Mouse (Mus musculus) embryonic facial prominence, embryonic 14.5 days (tissue): ENCODE results near the gene Enthd1. TPM values are rescaled to one million over a fixed set of nuclear protein-coding genes. Genes with fewer than 3 reads are reported as not detected.

ENCODE experiments used
- ATAC-seq: fragments of 200-750 bp; cut with Nextera tagmentation; 2 replicates; pipeline ENCODE4 v1.8.0; 2017; ENCODE audit warnings: low read depth, moderate number of reproducible peaks, moderate TSS enrichment
- DNase-seq: peaks from one replicate; pipeline ENCODE4 v3.0.0-alpha.2; 2015; ENCODE audit warnings: low spot score
- H3K27ac ChIP-seq: fragments of 300-500 bp; sonication (generic); replicated peaks from 2 replicates; pipeline ENCODE4 v1.5.1; 2014; ENCODE audit warnings: low read depth, mild to moderate bottlenecking, low read length, moderate library complexity
- H3K27me3 ChIP-seq: fragments of 300-500 bp; sonication (generic); replicated peaks from 2 replicates; pipeline ENCODE4 v1.6.1; 2014; ENCODE audit warnings: low read length; ENCODE audit not compliant: control insufficient read depth, insufficient read depth
- H3K36me3 ChIP-seq: fragments of 300-500 bp; sonication (generic); 2 replicates; pipeline ENCODE4 v1.6.1; 2014; ENCODE audit warnings: low read length, mixed read lengths; ENCODE audit not compliant: control insufficient read depth, insufficient read depth
- H3K4me1 ChIP-seq: fragments of 300-500 bp; sonication (generic); 2 replicates; pipeline ENCODE4 v1.6.1; 2014; ENCODE audit warnings: antibody characterized with exemption, low read length; ENCODE audit not compliant: control insufficient read depth, insufficient read depth
- H3K4me2 ChIP-seq: fragments of 300-500 bp; sonication (generic); 2 replicates; pipeline ENCODE4 v1.6.1; 2014; ENCODE audit warnings: low read depth, mild to moderate bottlenecking, low read length, moderate library complexity, mixed read lengths
- H3K4me3 ChIP-seq: fragments of 300-500 bp; sonication (generic); 2 replicates; pipeline ENCODE4 v1.5.1; 2014; ENCODE audit warnings: low read depth, mild to moderate bottlenecking, low read length
- H3K9ac ChIP-seq: fragments of 300-500 bp; sonication (generic); 2 replicates; pipeline ENCODE4 v1.6.1; 2014; ENCODE audit warnings: low read depth, mild to moderate bottlenecking, low read length, moderate library complexity, mixed read lengths
- H3K9me3 ChIP-seq: fragments of 300-500 bp; sonication (generic); 2 replicates; pipeline ENCODE4 v1.6.1; 2016; ENCODE audit warnings: low read length; ENCODE audit not compliant: control insufficient read depth
- WGBS: fragments of 180-500 bp; shearing (Covaris S2); extraction: QIAGEN DNeasy Blood & Tissue Kit; methylation state at CpG from one replicate; pipeline ENCODE4 v1.1.7; 2014; 5-methylcytosine and 5-hydroxymethylcytosine counted together
- polyA plus RNA-seq: library from polyadenylated mRNA; unstranded; fragments of >200 nt; fragmentation: Nextera tagmentation; extraction: Ambion mirVana; gene quantifications from 2 replicates; pipeline ENCODE4 v1.2.1, GENCODE M21; 2014

Enthd1 gene
- polyA plus RNA-seq, result 0.10 TPM in 1 of 2 replicates, not detected in the other

DNA sequence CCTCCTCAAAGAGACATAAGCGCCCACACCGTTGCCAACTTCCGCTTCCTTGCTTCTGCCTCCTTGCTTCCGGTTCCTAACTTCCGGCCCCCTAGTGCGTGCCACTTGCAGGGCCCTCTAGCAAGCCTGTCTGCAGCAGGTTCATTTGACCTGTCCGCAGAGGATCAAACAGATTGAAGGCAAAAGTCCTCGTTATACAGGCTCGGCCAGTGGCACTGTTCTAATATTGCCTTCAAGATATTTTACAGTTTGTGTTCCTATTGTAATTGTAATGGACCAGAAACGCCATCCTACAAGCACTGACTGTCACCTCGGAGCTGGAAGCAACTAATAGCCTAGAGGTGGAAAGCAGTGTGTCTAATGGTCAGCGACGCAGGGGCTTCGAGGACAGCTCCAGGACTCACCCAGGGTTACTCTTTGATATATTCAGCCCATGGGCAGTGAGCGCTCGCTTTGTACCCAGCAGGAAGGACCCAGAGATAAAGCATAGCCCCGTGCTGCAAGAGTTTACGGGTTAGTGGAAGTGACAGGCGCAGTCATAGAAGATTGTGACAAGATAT lies at the start of gene Enthd1:
TSS of gene Enthd1 (minus strand) at position 51 of the 560 bp plus-strand sequence.
- no peaks in the 10 kb centered on the region for H3K9me3 ChIP-seq

DNA sequence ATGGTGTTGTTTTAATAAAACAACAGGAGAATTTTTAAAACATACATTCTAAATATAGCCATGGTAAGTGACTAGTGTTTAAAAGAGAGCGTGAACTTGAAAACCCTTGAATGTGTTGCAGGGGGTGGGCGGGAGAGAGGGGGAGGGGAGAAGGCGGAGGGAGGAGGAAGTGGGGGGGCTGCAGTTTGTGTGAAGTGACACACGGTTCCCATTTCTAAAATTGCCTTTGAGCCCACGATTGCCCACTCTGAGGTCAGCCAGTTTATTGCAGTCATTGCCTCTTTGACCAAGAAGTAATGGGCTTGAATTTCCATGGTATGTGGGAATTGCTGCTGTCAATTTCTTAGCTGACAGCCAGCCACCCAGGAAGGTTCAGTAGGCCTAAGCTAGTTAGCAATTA lies 48.9 kb upstream of the Enthd1 start:
- DNase-seq (no peak), ATAC-seq (no peak)
- WGBS, result 41% methylated on average over 5 of the region's 5 CpGs
- Histone ChIP-seq H3K27me3 (peaks cover 19% of the 10 kb centered on the region), H3K4me3 (no peak overlapping the region), H3K4me2 (no peak overlapping the region), H3K36me3 (no peaks in the 10 kb centered on the region), H3K9me3 (no peaks in the 10 kb centered on the region), H3K4me1 (peaks cover 12% of the 10 kb centered on the region; the same call in 1 of the 2 replicates), H3K27ac (no peak overlapping the region), H3K9ac (no peak overlapping the region)

More for the DNA sequence above, at the start of gene Enthd1:
- Histone ChIP-seq H3K4me2 (no peak within 1 kb of the TSS), H3K27me3 (no peaks in the 10 kb centered on the region), H3K36me3 (no peaks in the 10 kb centered on the region), H3K27ac (no peak within 1 kb of the TSS), H3K4me1 (peaks cover 3% of the 10 kb centered on the region; the same call in 1 of the 2 replicates), H3K4me3 (no peak within 1 kb of the TSS), H3K9ac (no peak within 1 kb of the TSS)
- DNase-seq (no peak), ATAC-seq (no peak)
- WGBS, result 84% methylated on average over 19 of the region's 19 CpGs

DNA sequence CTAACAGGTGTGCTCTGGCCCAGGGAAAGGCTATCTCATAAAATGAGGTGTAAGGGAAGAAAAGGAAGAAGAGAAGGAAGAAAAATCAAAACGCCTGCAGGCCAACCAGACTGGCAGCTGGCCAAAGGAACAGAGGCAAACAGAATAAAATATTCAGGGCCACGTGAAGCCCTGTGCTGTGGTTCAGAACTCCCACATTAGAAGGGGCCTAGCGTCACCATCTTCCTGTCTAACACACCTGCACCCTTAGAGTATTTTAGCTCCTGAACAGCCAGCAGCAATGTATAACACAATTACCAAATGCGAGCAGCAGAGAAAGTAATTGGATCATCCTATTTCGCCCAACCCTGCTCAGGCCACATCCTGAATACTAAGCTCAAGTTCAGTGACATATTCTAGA lies 46.5 kb upstream of the Enthd1 start:
- no peaks in the 10 kb centered on the region for H3K9me3 ChIP-seq
- peaks cover 12% of the 10 kb centered on the region; the same call in 1 of the 2 replicates for H3K27me3 ChIP-seq
- WGBS, result 63% methylated on average over 5 of the region's 5 CpGs
- H3K36me3 ChIP-seq, result no peaks in the 10 kb centered on the region
- H3K9ac ChIP-seq, result no peak overlapping the region
- H3K27ac ChIP-seq, result no peak overlapping the region
- H3K4me1 ChIP-seq, result peaks cover 12% of the 10 kb centered on the region; the same call in 1 of the 2 replicates
- ATAC-seq (no peak), DNase-seq (no peak)
- H3K4me2 ChIP-seq, result no peak overlapping the region
- no peak overlapping the region for H3K4me3 ChIP-seq

DNA sequence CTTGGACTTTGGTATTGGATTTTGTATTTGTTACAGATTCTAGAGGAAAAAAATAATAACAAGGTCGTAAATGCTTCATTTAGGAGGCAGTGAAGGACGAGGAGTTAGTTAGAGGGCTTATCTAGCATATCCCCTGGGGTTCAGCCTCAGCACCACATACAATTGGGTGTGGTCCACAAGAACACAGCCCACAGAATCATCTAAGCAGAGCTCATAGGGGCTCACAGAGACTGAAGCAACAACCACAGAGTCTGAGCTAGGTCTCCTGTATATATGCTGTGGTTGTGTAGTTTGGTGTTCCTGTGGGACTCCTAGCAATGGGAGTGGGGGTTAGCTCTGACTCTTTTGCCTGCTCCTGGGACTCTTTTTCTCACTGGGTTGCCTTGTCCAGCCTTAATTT lies 45.4 kb upstream of the Enthd1 start:
- H3K27me3 ChIP-seq, result 0 out of 2 replicates have a peak, but pooled peaks cover 2% of the 10 kb centered on the region
- ATAC-seq (no peak), DNase-seq (no peak)
- H3K4me3 ChIP-seq, result no peak overlapping the region
- no peaks in the 10 kb centered on the region for H3K36me3 ChIP-seq
- H3K9ac ChIP-seq, result no peak overlapping the region
- H3K4me2 ChIP-seq, result no peak overlapping the region
- H3K27ac ChIP-seq, result no peak overlapping the region
- H3K4me1 ChIP-seq, result peaks cover 4% of the 10 kb centered on the region; the same call in 1 of the 2 replicates
- WGBS, result 67% methylated on average over 2 of the region's 2 CpGs
- H3K9me3 ChIP-seq, result no peaks in the 10 kb centered on the region

DNA sequence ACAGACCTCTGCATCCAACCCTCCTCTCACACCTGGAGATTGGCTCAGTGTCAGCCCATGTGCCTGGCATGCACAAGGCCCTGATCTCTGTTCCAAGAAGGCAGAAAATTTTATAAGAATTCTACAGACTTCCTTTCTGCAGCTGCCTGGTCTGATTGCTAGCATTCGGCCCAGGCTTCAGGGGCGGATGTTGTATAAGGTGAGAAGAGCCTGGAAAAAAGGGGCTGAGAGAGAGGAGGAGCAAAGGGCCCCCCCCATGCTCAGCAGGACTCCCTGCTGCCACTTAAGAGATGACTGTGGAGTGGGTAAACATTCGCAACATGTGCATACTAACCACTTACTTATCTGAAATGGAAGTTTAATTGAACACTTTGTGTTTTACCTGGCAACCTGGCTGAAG lies 43.0 kb upstream of the Enthd1 start:
- ATAC-seq (no peak), DNase-seq (no peak)
- H3K27me3 ChIP-seq, result no peaks in the 10 kb centered on the region
- no peaks in the 10 kb centered on the region for H3K9me3 ChIP-seq
- H3K27ac ChIP-seq, result no peak overlapping the region
- no peaks in the 10 kb centered on the region for H3K4me1 ChIP-seq
- WGBS, result 70% methylated on average over 3 of the region's 3 CpGs
- no peak overlapping the region for H3K4me3 ChIP-seq
- no peak overlapping the region for H3K4me2 ChIP-seq
- H3K36me3 ChIP-seq, result no peaks in the 10 kb centered on the region
- H3K9ac ChIP-seq, result no peak overlapping the region

DNA sequence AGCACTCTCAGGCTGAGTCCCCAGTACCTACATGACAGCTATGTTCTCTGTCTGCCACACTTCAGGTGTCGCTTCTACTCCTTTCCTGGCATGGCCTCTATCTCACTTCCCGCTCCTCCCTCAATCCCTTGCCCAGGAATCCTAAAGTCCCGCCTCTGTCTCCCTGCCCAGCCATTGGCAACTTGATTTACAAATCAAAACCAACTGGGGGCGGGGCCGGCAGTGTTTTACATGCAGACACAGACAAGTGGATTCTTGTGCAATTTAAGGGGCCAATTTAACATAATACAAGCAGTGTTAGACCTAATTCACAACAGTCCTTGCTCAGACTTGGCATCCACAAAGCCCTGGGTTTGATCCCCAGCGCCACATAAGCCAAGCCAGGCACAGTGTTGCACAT lies 39.1 kb upstream of the Enthd1 start:
- Histone ChIP-seq H3K4me2 (no peak overlapping the region), H3K27ac (no peak overlapping the region), H3K9me3 (no peaks in the 10 kb centered on the region), H3K36me3 (no peaks in the 10 kb centered on the region), H3K9ac (no peak overlapping the region), H3K27me3 (no peaks in the 10 kb centered on the region), H3K4me3 (no peak overlapping the region), H3K4me1 (no peaks in the 10 kb centered on the region)
- WGBS, result 85% methylated on average over 6 of the region's 6 CpGs
- no peak for DNase-seq
- ATAC-seq, result no peak

DNA sequence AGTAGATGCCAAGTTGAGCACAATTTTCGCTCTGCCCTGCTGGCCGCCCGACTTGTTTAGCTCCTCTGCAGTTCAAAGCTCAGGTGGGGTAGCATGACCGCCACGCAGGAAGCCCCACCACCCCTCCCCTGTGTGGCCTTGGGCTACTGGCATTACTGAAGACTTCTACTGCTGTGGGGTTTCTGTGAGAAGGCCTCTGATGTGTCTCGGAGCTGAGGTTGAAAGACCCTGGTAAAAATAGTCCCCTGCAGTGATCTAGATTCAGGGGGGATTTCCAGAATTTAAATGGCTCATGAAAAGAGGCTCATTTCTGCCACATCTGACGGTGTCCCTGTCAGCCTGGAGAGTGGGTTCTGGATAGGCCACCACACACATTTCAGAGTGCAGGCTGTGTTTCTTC lies 37.5 kb upstream of the Enthd1 start:
- Histone ChIP-seq H3K9ac (no peak overlapping the region), H3K36me3 (no peaks in the 10 kb centered on the region), H3K27me3 (no peaks in the 10 kb centered on the region), H3K4me2 (no peak overlapping the region), H3K4me1 (no peaks in the 10 kb centered on the region), H3K27ac (no peak overlapping the region), H3K4me3 (no peak overlapping the region), H3K9me3 (no peaks in the 10 kb centered on the region)
- no peak for ATAC-seq
- no peak for DNase-seq
- 56% methylated on average over 7 of the region's 7 CpGs for WGBS

DNA sequence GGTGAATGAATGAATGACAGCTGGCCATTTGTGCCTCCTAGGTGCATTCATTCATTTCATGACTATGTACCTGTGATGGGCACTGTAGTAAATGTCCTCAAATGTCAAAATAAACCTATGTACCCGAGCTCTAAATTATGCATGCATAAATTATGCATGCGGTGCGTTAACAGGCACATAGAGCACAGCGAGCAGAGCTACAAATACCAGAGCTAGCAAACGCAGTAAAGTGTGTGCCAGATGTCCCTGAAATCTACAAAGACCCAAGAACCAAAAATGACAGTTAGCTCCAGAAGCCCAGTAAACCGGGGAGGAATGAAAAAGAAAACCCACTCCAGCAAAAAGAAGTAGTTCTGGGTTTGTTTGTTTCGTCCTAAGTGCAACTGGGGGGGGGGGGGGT lies 36.5 kb upstream of the Enthd1 start:
- H3K4me2 ChIP-seq, result no peak overlapping the region
- no peaks in the 10 kb centered on the region for H3K36me3 ChIP-seq
- no peaks in the 10 kb centered on the region for H3K27me3 ChIP-seq
- H3K4me1 ChIP-seq, result no peaks in the 10 kb centered on the region
- ATAC-seq, result no peak
- 45% methylated on average over 7 of the region's 7 CpGs for WGBS
- DNase-seq, result no peak
- H3K4me3 ChIP-seq, result no peak overlapping the region
- H3K9me3 ChIP-seq, result no peaks in the 10 kb centered on the region
- H3K9ac ChIP-seq, result no peak overlapping the region
- H3K27ac ChIP-seq, result no peak overlapping the region

DNA sequence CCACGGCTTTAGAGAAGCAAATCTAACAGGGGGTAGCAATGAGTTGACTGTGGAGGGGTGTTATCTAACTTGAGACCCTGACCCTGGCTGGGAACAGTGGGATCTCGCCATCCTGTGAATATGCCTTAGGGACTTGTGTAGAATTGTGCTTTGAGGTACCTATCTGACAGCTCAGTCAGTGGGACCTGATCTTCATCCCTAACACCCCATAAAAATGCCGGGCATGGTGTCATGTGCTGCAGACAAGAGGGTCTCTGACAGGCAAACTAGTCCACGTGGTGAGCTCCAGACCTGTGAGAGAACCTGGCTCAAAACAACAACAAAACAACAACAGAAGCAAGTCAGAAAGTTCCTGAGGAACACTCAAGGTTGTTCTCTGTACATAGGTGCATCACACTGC lies 34.9 kb upstream of the Enthd1 start:
- Histone ChIP-seq H3K27ac (no peak overlapping the region), H3K4me3 (no peak overlapping the region), H3K4me2 (no peak overlapping the region), H3K4me1 (0 out of 2 replicates have a peak, but pooled peaks cover 6% of the 10 kb centered on the region), H3K9ac (no peak overlapping the region), H3K27me3 (no peaks in the 10 kb centered on the region), H3K36me3 (no peaks in the 10 kb centered on the region), H3K9me3 (no peaks in the 10 kb centered on the region)
- ATAC-seq, result no peak
- WGBS, result 84% methylated on average over 4 of the region's 4 CpGs
- no peak for DNase-seq
